Mouse (Mus musculus): ENCODE data around the gene Park7.
"Not testable (repeated sequence)": the region's sequence is repeated elsewhere in the genome, so short reads cannot be mapped to it uniquely, and the experiment has no call there.

The Park7 gene

GRCm38 (mm10) chr4:150913743-150914142 is 494 bp downstream of the Park7 start:
- no peak for DNase-seq (ENCODE audit: low spot score in 2 of 2)

- DNase-seq (ENCODE audit: low spot score in 2 of 2), result no peak
Observed at GRCm38 (mm10) chr4:150910164-150910951, 3.9 kb downstream of the Park7 start.

- peak; percentile 95 to 96 for DNase-seq (ENCODE audit: low spot score in 2 of 2)
Observed at GRCm38 (mm10) chr4:150909451-150910156, 4.6 kb downstream of the Park7 start.

- not testable (repeated sequence) for DNase-seq (ENCODE audit: low spot score in 2 of 2)
Observed at GRCm38 (mm10) chr4:150908512-150908911, 5.7 kb downstream of the Park7 start.

GRCm38 (mm10) chr4:150907099-150907498 is 7.1 kb downstream of the Park7 start:
- no peak for DNase-seq (ENCODE audit: low spot score in 2 of 2)

- DNase-seq (ENCODE audit: low spot score in 2 of 2), result no peak
Observed at GRCm38 (mm10) chr4:150903091-150903742, 11.0 kb downstream of the Park7 start.

GRCm38 (mm10) chr4:150902062-150902461 is 12.2 kb downstream of the Park7 start:
- no peak for DNase-seq (ENCODE audit: low spot score in 2 of 2)

GRCm38 (mm10) chr4:150901651-150902050 is 12.6 kb downstream of the Park7 start:
- DNase-seq (ENCODE audit: low spot score in 2 of 2), result peak in 1 of 2 experiments; percentile 59

GRCm38 (mm10) chr4:150900486-150900885 is 13.8 kb downstream of the Park7 start:
- no peak for DNase-seq (ENCODE audit: low spot score in 2 of 2)

GRCm38 (mm10) chr4:150898716-150899365 is 15.4 kb downstream of the Park7 start:
- no peak for DNase-seq (ENCODE audit: low spot score in 2 of 2)

- no peak for DNase-seq (ENCODE audit: low spot score in 2 of 2)
Observed at GRCm38 (mm10) chr4:150896896-150897624, 17.2 kb downstream of the Park7 start.

GRCm38 (mm10) chr4:150894718-150895501 is 19.3 kb downstream of the Park7 start:
- DNase-seq (ENCODE audit: low spot score in 2 of 2), result no peak

GRCm38 (mm10) chr4:150891308-150891707 is 22.9 kb downstream of the Park7 start:
- DNase-seq (ENCODE audit: low spot score in 2 of 2), result no peak

GRCm38 (mm10) chr4:150889955-150890315 is 24.3 kb downstream of the Park7 start:
- no peak for DNase-seq (ENCODE audit: low spot score in 2 of 2)

- no peak for DNase-seq (ENCODE audit: low spot score in 2 of 2)
Observed at GRCm38 (mm10) chr4:150889273-150889954, 24.8 kb downstream of the Park7 start.

- no peak for DNase-seq (ENCODE audit: low spot score in 2 of 2)
Observed at GRCm38 (mm10) chr4:150888492-150888891, 25.7 kb downstream of the Park7 start.

GRCm38 (mm10) chr4:150887903-150888302 is 26.3 kb downstream of the Park7 start:
- DNase-seq (ENCODE audit: low spot score in 2 of 2), result no peak

GRCm38 (mm10) chr4:150882632-150883031 is 31.6 kb downstream of the Park7 start:
- DNase-seq (ENCODE audit: low spot score in 2 of 2), result no peak

- no peak for DNase-seq (ENCODE audit: low spot score in 2 of 2)
Observed at GRCm38 (mm10) chr4:150880364-150880763, 33.9 kb downstream of the Park7 start.

GRCm38 (mm10) chr4:150879631-150880030 is 34.6 kb downstream of the Park7 start:
- DNase-seq (ENCODE audit: low spot score in 2 of 2), result no peak

Data from right cerebral cortex, postnatal 36 days (tissue).